Mouse (Mus musculus) stomach, postnatal 0 days (tissue): ENCODE measurements at regions not wholly inside any gene's neighbourhood (a gene's known extent, or its start where the extent isn't known, plus 50 kb on each side); places are given as distances from the start of the nearest gene placed in this dataset.

Experiments used
- ATAC-seq: fragments of 200-750 bp; cut with Nextera tagmentation; 2 replicates; pipeline ENCODE4 v1.8.0; 2017; ENCODE audit not compliant: low FRiP score, low TSS enrichment
- DNase-seq: peaks from one replicate; pipeline ENCODE4 v3.0.0-alpha.2; 2016; ENCODE audit warnings: low spot score
- H3K27ac ChIP-seq: fragments of 300-500 bp; sonication (generic); replicated peaks from 2 replicates; pipeline ENCODE4 v1.5.1; 2014; ENCODE audit warnings: mild to moderate bottlenecking, control low read depth
- H3K27me3 ChIP-seq: fragments of 300-500 bp; sonication (generic); 2 replicates; pipeline ENCODE4 v1.6.1; 2014; ENCODE audit warnings: low read length; ENCODE audit not compliant: control insufficient read depth, insufficient read depth
- H3K36me3 ChIP-seq: fragments of 300-500 bp; sonication (generic); 2 replicates; pipeline ENCODE4 v1.6.1; 2014; ENCODE audit warnings: low read length, mixed read lengths; ENCODE audit not compliant: control insufficient read depth, insufficient read depth
- H3K4me1 ChIP-seq: fragments of 300-500 bp; sonication (generic); replicated peaks from 2 replicates; pipeline ENCODE4 v1.6.1; 2014; ENCODE audit warnings: antibody characterized with exemption; ENCODE audit not compliant: control insufficient read depth, insufficient read depth
- H3K4me2 ChIP-seq: fragments of 300-500 bp; sonication (generic); replicated peaks from 2 replicates; pipeline ENCODE4 v1.6.1; 2014; ENCODE audit warnings: low read depth, mild to moderate bottlenecking, control low read depth, moderate library complexity
- H3K4me3 ChIP-seq: fragments of 300-500 bp; sonication (generic); 2 replicates; pipeline ENCODE4 v1.5.1; 2014; ENCODE audit warnings: low read depth, low read length, control low read depth
- H3K9ac ChIP-seq: fragments of 300-500 bp; sonication (generic); 2 replicates; pipeline ENCODE4 v1.6.1; 2014; ENCODE audit warnings: mild to moderate bottlenecking, low read length, control low read depth, mixed read lengths
- H3K9me3 ChIP-seq: fragments of 300-500 bp; sonication (generic); 2 replicates; pipeline ENCODE4 v1.6.1; 2016; ENCODE audit warnings: low read length; ENCODE audit not compliant: control insufficient read depth
- CTCF ChIP-seq: IDR thresholded peaks from 2 replicates; pipeline ENCODE4 v1.5.1; 2016; ENCODE audit warnings: antibody characterized with exemption, low read depth, mild to moderate bottlenecking, moderate library complexity
- EP300 ChIP-seq: optimal IDR thresholded peaks from 2 replicates; pipeline ENCODE3; 2016; ENCODE audit warnings: antibody characterized with exemption
- WGBS: fragments of 180-500 bp; shearing (Covaris S2); extraction: QIAGEN DNeasy Blood & Tissue Kit; methylation state at CpG from one replicate; pipeline ENCODE4 v1.1.7; 2014; 5-methylcytosine and 5-hydroxymethylcytosine counted together

GRCm38 (mm10) chr11:63353671-63354070 is 224.9 kb downstream of the Pmp22 start:
- TF ChIP-seq CTCF (no peak), EP300 (no peak)
- Histone ChIP-seq H3K27ac (no peak overlapping the region), H3K4me3 (no peak overlapping the region), H3K27me3 (no peaks in the 10 kb centered on the region), H3K9me3 (no peaks in the 10 kb centered on the region), H3K4me1 (no peaks in the 10 kb centered on the region), H3K9ac (no peak overlapping the region), H3K4me2 (no peak overlapping the region), H3K36me3 (no peaks in the 10 kb centered on the region)
- DNase-seq (no peak), ATAC-seq (no peak)
- 76% methylated on average over 8 of the region's 8 CpGs for WGBS

GRCm38 (mm10) chr11:63357772-63358344 is 229.1 kb downstream of the Pmp22 start:
- H3K4me3 ChIP-seq: no peak overlapping the region
- no peaks in the 10 kb centered on the region for H3K4me1 ChIP-seq
- WGBS: 62% methylated on average over 10 of the region's 10 CpGs
- TF ChIP-seq EP300 (no peak), CTCF (no peak)
- H3K9ac ChIP-seq: no peak overlapping the region
- ATAC-seq (no peak), DNase-seq (no peak)
- no peak overlapping the region for H3K4me2 ChIP-seq
- H3K27me3 ChIP-seq: no peaks in the 10 kb centered on the region
- no peaks in the 10 kb centered on the region for H3K9me3 ChIP-seq
- H3K27ac ChIP-seq: no peak overlapping the region
- no peaks in the 10 kb centered on the region for H3K36me3 ChIP-seq

GRCm38 (mm10) chr11:63367756-63368265 is 239.0 kb downstream of the Pmp22 start:
- Histone ChIP-seq H3K4me3 (no peak overlapping the region), H3K36me3 (no peaks in the 10 kb centered on the region), H3K27ac (no peak overlapping the region), H3K27me3 (no peaks in the 10 kb centered on the region), H3K9me3 (no peaks in the 10 kb centered on the region), H3K4me1 (no peaks in the 10 kb centered on the region), H3K9ac (no peak overlapping the region), H3K4me2 (no peak overlapping the region)
- no peak for ATAC-seq
- DNase-seq: no peak
- 89% methylated on average over 6 of the region's 6 CpGs for WGBS
- TF ChIP-seq EP300 (no peak), CTCF (no peak)

GRCm38 (mm10) chr11:63369475-63369874 is 240.7 kb downstream of the Pmp22 start:
- 75% methylated on average over 2 of the region's 2 CpGs for WGBS
- no peak for ATAC-seq
- TF ChIP-seq CTCF (no peak), EP300 (no peak)

GRCm38 (mm10) chr11:63376311-63376710 is 247.5 kb downstream of the Pmp22 start:
- no peak for TF ChIP-seq CTCF
- no peak for TF ChIP-seq EP300
- Histone ChIP-seq H3K9ac (no peak overlapping the region), H3K27ac (no peak overlapping the region), H3K9me3 (no peaks in the 10 kb centered on the region), H3K4me2 (no peak overlapping the region), H3K36me3 (no peaks in the 10 kb centered on the region), H3K27me3 (no peaks in the 10 kb centered on the region), H3K4me1 (no peaks in the 10 kb centered on the region), H3K4me3 (no peak overlapping the region)
- no peak for ATAC-seq
- 95% methylated on average over 3 of the region's 3 CpGs for WGBS
- no peak for DNase-seq

More at GRCm38 (mm10) chr11:63369475-63369874, 240.7 kb downstream of the Pmp22 start:
- Histone ChIP-seq H3K27me3 (no peaks in the 10 kb centered on the region), H3K27ac (no peak overlapping the region), H3K9me3 (no peaks in the 10 kb centered on the region), H3K9ac (no peak overlapping the region), H3K4me2 (no peak overlapping the region), H3K4me3 (no peak overlapping the region), H3K36me3 (no peaks in the 10 kb centered on the region), H3K4me1 (no peaks in the 10 kb centered on the region)
- no peak for DNase-seq

GRCm38 (mm10) chr11:63376991-63377390 is 248.2 kb downstream of the Pmp22 start:
- ATAC-seq (no peak), DNase-seq (no peak)
- no peak overlapping the region for H3K4me2 ChIP-seq
- H3K4me1 ChIP-seq: no peaks in the 10 kb centered on the region
- H3K9ac ChIP-seq: no peak overlapping the region
- no peaks in the 10 kb centered on the region for H3K9me3 ChIP-seq
- TF ChIP-seq CTCF (no peak), EP300 (no peak)
- H3K27ac ChIP-seq: no peak overlapping the region
- WGBS: 70% methylated on average over 10 of the region's 10 CpGs
- H3K36me3 ChIP-seq: no peaks in the 10 kb centered on the region
- H3K4me3 ChIP-seq: no peak overlapping the region
- no peaks in the 10 kb centered on the region for H3K27me3 ChIP-seq
